In genomic region chr17:74876954-74877353, GRCm38 (mm10) we compare ENCODE assay signal across 26 mouse cellular contexts.
DNase-seq lines count a peak whose midpoint lies in the region; ATAC-seq lines count a peak whose summit lies in the region.
"Had no signal": no experiment of that assay in that cellular context is flagged by ENCODE, and none has a peak within 500 bp of the region (broad histone marks: within the 10 kb centered on the region; RNA-seq: fewer than 3 reads in every experiment).

No protein-coding gene starts in this region.

- 0 out of 2 replicates have a peak overlapping the region, but pooled peaks have one; percentile 14 for H3K4me2 ChIP-seq in heart, embryonic 15.5 days
- H3K4me2 ChIP-seq in limb, embryonic 13.5 days (replicated peaks) = no peak overlapping the region
- H3K4me2 ChIP-seq: forebrain, embryonic 13.5 days; hindbrain, embryonic 15.5 days; liver, embryonic 15.5 days; lung, embryonic 14.5 days; midbrain, embryonic 15.5 days; neural tube, embryonic 15.5 days had no signal

- H3K4me1 ChIP-seq in heart, embryonic 10.5 days = peaks cover 65% of the 10 kb centered on the region
- H3K4me1 ChIP-seq in heart, embryonic 15.5 days (replicated peaks) = peaks cover 40% of the 10 kb centered on the region
- H3K4me1 ChIP-seq in limb, embryonic 13.5 days = peaks cover 38% of the 10 kb centered on the region
- H3K4me1 ChIP-seq: forebrain, embryonic 13.5 days; hindbrain, embryonic 15.5 days; midbrain, embryonic 10.5 days; midbrain, embryonic 15.5 days; neural tube, embryonic 15.5 days had no signal

- ATAC-seq in heart, embryonic 15.5 days (replicated peaks; ENCODE audit: insufficient number of reproducible peaks, insufficient read depth, low FRiP score, low read depth) = no peak; the same call in 1 of the 2 replicates
- peak; percentile 24; the same call in 1 of the 2 replicates for ATAC-seq in limb, embryonic 13.5 days (ENCODE audit: low FRiP score, low read depth)
- ATAC-seq: CD4-positive, CD25-positive, alpha-beta regulatory T cell, adult 4 months; forebrain, embryonic 13.5 days; inflammation-experienced regulatory T-cells, adult 6 months; midbrain, embryonic 15.5 days had no signal

- no peaks in the 10 kb centered on the region for H3K27me3 ChIP-seq in heart, embryonic 10.5 days (ENCODE audit: insufficient read depth, poor library complexity, severe bottlenecking)
- no peaks in the 10 kb centered on the region for H3K27me3 ChIP-seq in heart, embryonic 15.5 days
- no peaks in the 10 kb centered on the region for H3K27me3 ChIP-seq in limb, embryonic 13.5 days
- H3K27me3 ChIP-seq: forebrain, embryonic 13.5 days; hindbrain, embryonic 15.5 days; liver, embryonic 15.5 days; midbrain, embryonic 15.5 days; neural tube, embryonic 15.5 days had no signal

- H3K36me3 ChIP-seq in heart, embryonic 10.5 days = no peaks in the 10 kb centered on the region
- no peaks in the 10 kb centered on the region for H3K36me3 ChIP-seq in heart, embryonic 15.5 days
- no peaks in the 10 kb centered on the region for H3K36me3 ChIP-seq in limb, embryonic 13.5 days
- H3K36me3 ChIP-seq: hindbrain, embryonic 10.5 days; hindbrain, embryonic 15.5 days; liver, embryonic 15.5 days; midbrain, embryonic 10.5 days; midbrain, embryonic 15.5 days; neural tube, embryonic 15.5 days had no signal

- WGBS in heart, embryonic 10.5 days = 43% methylated on average over 10 of the region's 10 CpGs
- WGBS in heart, embryonic 15.5 days = 32% methylated on average over 10 of the region's 10 CpGs
- WGBS in limb, embryonic 13.5 days = 36% methylated on average over 10 of the region's 10 CpGs

- peak overlapping the region; percentile 80 for H3K27ac ChIP-seq in heart, embryonic 10.5 days
- H3K27ac ChIP-seq in heart, embryonic 15.5 days = peak overlapping the region; percentile 85
- H3K27ac ChIP-seq in limb, embryonic 13.5 days = peak overlapping the region; percentile 34; the same call in 1 of the 2 replicates
- H3K27ac ChIP-seq: forebrain, embryonic 13.5 days; hindbrain, embryonic 10.5 days; hindbrain, embryonic 15.5 days; layer of hippocampus, adult 2 months; liver, embryonic 15.5 days; midbrain, embryonic 10.5 days; midbrain, embryonic 15.5 days; neural tube, embryonic 15.5 days had no signal

- no peak for DNase-seq in heart, embryonic 10.5 days (ENCODE audit: low spot score)
- DNase-seq in heart, adult 18-20 months = no peak
- peak; percentile 3 for DNase-seq in kidney, postnatal 10 days
- no peak for DNase-seq in kidney, postnatal 25 days
- DNase-seq in right cerebral cortex, adult 2 months (ENCODE audit: low spot score in 2 of 2) = no peak
- DNase-seq: cerebellum, adult 9-10 months; cerebellum, postnatal 36 days; gastrocnemius, postnatal 10 days; kidney, adult 11 months; kidney, postnatal 36 days; lung, embryonic 14.5 days; lung, postnatal 14 days; right cerebral cortex, adult 18-20 months; right cerebral cortex, postnatal 4 days had no signal

- 0 out of 2 replicates have a peak overlapping the region, but pooled peaks have one; percentile 7 for H3K9ac ChIP-seq in heart, embryonic 15.5 days
- no peak overlapping the region for H3K9ac ChIP-seq in limb, embryonic 13.5 days
- H3K9ac ChIP-seq: forebrain, embryonic 13.5 days; hindbrain, embryonic 15.5 days; liver, embryonic 15.5 days; lung, embryonic 14.5 days; midbrain, embryonic 15.5 days; neural tube, embryonic 15.5 days had no signal

- no peak overlapping the region for H3K4me3 ChIP-seq in heart, embryonic 10.5 days
- H3K4me3 ChIP-seq in heart, embryonic 15.5 days = no peak overlapping the region
- H3K4me3 ChIP-seq in limb, embryonic 13.5 days = no peak overlapping the region
- H3K4me3 ChIP-seq: forebrain, embryonic 13.5 days; hindbrain, embryonic 10.5 days; hindbrain, embryonic 15.5 days; layer of hippocampus, adult 2 months; liver, embryonic 15.5 days; midbrain, embryonic 10.5 days; midbrain, embryonic 15.5 days; neural tube, embryonic 15.5 days had no signal

- H3K9me3 ChIP-seq in heart, embryonic 10.5 days = no peaks in the 10 kb centered on the region
- no peaks in the 10 kb centered on the region for H3K9me3 ChIP-seq in heart, embryonic 15.5 days (replicated peaks)
- no peaks in the 10 kb centered on the region for H3K9me3 ChIP-seq in limb, embryonic 13.5 days
- H3K9me3 ChIP-seq: forebrain, embryonic 13.5 days; hindbrain, embryonic 10.5 days; hindbrain, embryonic 15.5 days; liver, embryonic 15.5 days; midbrain, embryonic 10.5 days; midbrain, embryonic 15.5 days; neural tube, embryonic 15.5 days had no signal

Comparison
In these comparisons a context has a peak if more than half of its experiments do, and no peak if none do; other contexts are left out.
1. H3K27ac ChIP-seq: peak in every context shown above with its lines; median percentile 85 in heart, embryonic 15.5 days; 80 in heart, embryonic 10.5 days; 34 in limb, embryonic 13.5 days.